Mouse (Mus musculus) cerebellum, postnatal 10 days (tissue): ENCODE data around the gene Cntfr.
A peak's percentile ranks its signal among the peaks of the same experiment; 100 is the strongest.

Experiments used
- DNase-seq, 2 experiments: peaks; one replicate each; pipeline ENCODE4 v3.0.0; 2021; ENCODE audit warnings: mixed read lengths in 2 of 2

The Cntfr gene

GRCm38 (mm10) chr4:41609681-41610593, 87.0 kb downstream of the Cntfr start:
- DNase-seq = peak; percentile 59 to 64
